Mouse (Mus musculus) right cerebral cortex, adult 2 months (tissue): ENCODE data around the gene Prtg.

Experiments used
- DNase-seq, 2 experiments: peaks; one replicate each; pipeline ENCODE4 v3.0.0; 2021 to 2022; ENCODE audit warnings: low spot score in 2 of 2

Prtg gene

DNA sequence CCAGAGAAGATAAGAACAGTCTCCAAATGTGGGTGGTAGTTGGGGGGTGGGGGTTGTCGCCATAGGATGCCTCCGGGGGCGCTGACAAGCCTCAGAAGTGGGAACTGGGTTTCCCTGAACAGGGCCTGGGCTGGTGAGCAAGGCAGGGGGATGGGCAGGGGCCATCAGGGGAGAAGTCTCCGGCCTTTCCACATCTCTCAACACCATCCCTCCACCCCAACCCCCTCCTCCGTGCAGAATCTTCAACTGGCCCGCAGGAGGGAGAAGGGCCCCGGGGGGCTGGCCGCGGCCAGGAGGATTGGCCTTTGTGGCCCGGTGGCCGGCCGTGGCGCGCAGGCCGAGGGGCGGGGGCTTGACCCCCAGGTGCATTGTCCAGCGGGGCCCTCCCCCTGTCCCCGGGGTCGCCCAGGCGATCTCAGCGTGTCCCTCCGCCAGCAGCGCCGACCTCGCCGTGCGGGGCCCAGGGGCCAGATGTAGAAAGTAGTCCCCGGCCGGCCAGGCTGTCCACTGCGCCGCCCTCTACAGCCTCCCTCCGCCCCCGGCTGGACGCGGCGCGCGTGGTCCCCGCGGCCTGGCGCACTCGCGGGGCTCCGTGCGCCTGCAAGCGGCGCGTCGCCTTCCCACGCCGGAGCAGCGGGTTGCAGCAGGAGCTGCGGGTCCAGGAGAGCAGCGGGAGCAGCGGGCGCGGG, at the start of gene Prtg:
Prtg (plus strand) TSS at position 144 of the 689 bp plus-strand sequence.
- peak in 1 of 2 experiments; percentile 21 for DNase-seq

DNA sequence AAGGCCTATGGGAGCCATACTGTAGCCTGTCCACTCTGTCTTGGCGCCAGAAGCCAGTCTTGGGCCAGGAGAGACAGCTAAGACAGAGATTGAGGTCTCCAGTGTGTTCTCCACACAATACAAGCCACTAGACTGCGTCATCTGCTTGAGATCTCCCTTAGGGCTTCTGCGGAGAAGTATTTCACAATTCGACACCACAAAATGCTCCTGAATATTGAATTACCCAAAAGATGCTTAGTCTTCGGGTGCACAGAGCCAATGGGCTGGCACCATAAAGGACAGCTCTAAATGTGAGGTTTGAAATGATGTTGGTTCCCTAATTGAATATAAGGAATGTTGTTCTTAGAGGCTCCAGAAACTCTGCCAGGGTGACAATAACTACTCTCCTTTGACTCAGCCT, 49.5 kb upstream of the Prtg start:
- no peak for DNase-seq

DNA sequence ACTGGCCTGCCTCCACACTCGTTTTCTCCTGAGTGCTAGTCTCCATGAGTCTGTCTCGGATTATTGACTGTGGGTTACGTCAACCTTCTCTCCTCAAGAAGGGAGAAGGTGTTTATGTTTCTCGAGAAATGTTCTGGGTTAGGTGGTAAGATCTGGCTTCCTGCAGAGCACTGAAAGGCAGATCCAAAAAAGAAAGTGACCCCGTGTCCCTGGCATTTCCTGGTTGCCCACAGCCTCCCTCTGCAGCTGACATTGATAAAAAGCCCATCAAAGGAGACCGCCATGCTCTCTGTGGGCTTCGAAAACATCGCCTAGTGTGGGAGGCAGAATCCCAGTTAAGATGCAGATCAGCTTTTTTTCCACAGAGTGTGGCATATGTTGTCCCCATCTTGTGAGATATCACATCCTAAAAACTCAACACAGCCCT, 48.0 kb upstream of the Prtg start:
- DNase-seq, result peak; percentile 41 to 52

DNA sequence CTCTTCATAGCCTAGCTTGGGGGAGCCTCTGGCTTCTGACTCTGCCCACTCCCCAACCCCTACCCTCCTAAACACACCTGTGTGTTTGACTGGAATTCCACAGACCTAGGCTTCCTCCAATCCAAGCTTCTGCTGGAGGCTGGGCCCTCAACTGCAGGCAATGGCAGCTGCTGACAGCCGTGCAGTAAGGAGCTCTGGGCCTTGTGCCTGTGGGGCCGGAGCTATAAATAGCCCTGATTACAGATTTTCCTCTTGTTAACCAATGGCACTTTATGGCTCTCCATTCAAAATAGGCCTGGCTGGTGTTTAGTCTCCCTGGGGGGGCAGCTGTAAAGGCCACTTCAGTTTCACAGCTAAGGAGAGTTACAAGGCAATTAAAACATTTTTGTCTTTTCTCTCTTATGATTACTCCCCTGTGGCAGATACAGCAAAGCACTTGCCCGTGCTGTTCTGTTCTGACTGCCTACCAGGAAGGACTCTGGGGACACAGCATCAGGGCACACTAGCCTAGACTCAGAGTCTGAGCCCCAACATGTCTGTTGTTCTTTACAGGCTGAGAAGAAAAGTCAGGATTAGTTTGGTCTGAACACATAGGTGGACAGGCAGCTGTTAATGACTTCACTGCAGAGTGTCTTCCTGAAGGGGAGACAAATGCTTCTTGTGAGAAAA, 43.5 kb upstream of the Prtg start:
- DNase-seq, result peak in 1 of 2 experiments; percentile 38

DNA sequence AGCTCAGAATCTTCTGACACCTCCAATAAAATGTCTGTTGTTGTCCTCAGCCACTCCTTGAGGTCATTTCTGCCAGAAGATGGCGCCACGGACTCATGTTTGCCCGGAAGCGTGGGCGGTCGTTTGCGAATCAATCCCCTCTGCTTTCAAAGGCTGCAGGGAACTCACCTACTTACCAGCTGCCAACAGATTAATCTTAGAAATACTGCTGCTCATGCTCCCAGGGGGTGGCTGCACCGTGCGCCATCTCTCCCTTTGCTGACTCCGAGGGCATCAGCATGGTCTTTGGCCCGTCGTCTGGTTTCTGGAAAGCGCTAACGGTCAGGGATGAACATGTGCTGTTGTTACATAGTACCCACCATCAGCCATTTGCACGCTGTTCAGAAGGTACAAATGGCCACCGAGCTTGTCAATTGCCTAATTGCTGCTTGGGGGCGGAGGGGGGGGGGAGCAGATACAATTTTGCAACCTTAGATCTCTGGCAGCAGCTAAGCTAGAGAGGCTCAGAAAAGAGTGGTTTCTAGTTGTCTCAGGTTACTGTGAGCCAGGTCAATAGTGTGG, 39.8 kb upstream of the Prtg start:
- DNase-seq, result peak; percentile 97

DNA sequence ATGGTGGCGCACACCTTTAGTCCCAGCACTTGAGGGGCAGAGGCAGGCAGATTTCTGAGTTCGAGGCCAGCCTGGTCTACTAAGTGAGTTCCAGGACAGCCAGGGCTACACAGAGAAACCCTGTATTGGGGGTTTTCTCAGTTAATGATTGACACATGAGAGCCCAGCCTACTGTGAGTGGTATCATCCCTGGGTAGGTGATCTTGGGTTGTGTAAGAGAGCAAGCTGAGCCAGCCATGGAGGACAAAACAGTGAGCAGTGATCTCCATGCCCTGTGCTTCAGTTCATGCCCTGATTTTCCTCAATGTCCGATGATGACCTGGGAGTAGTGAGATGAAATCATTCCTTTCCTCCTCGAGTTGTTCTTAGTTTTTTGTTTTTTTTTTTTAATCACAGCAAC, 31.7 kb upstream of the Prtg start:
- DNase-seq, result no peak

DNA sequence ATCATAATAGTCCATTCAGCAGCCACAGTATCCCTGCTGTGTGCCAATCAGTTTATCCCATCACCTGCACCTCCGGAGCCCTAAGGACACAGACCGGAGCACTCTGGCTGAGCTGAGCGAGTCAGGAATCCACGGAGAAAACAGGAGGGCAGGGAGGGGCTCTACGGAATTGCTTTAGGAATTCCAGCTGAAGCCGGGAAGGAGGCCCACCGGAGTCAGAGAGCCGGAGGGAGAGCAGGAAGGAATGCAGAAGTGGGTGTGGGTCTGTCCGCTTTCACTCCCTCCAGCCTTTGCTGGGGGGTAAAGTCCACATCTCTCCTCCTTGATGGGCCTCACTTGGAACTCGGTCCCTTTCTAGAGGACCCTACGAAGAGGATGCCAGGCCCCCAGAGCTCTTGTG, 27.7 kb upstream of the Prtg start:
- no peak for DNase-seq

DNA sequence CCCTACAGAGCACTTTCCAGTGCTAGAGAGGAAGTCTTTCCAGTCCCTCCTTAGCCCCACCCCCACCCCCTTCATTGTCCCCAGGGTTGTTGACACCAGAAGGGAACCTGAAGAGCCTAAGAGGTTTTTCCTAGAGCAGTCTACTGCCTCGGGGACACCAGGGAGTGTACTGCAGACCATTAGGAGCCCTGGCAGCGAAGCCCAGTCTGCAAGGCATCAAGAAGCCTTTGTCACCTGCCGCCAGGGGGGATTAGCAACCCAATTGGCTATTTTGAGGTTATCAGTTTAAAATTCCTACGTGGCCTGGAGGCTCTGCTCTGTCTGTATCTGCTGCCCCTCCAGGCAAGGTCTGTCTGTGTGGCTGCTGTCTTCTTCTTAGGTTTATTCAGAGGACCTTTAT, 26.9 kb upstream of the Prtg start:
- no peak for DNase-seq

DNA sequence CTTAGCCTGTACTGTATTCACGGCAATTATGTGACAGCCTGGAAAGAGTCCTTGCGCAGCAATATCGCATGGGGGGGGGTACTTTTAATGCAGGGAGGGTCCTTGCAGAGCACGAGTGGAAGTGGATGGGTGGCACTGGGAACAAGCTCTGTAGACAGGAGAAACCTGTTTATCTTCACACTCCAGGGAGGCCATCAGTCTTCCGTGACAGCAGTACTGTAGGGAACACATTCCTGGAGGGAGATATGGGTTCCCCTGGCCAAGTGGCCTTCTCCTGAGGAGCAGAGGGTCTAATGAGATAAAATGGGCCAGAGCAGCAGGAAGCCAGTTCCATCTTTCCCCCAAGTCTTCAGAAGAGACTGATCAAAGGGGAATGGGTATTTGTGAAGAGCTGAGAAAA, 26.0 kb upstream of the Prtg start:
- DNase-seq, result no peak

DNA sequence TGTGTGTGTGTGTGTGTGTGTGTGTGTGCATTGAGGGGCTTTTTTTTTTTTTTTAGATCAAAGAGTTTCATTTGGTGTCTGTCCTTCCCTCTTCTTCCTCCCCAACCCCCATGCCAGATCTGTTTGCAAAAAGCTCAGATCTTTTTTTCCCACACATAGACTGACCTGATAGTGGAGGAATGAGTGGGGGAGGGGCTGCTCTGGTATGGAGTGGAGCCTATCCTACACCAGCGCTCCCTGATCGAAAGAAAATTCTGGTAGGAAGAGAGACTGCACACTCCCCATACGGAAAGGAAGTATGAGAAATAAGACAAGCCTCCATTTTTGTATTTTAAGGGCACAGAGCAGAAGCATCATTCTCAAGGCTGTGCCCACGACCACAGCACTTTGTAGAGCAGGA, 25.2 kb upstream of the Prtg start:
- no peak for DNase-seq

DNA sequence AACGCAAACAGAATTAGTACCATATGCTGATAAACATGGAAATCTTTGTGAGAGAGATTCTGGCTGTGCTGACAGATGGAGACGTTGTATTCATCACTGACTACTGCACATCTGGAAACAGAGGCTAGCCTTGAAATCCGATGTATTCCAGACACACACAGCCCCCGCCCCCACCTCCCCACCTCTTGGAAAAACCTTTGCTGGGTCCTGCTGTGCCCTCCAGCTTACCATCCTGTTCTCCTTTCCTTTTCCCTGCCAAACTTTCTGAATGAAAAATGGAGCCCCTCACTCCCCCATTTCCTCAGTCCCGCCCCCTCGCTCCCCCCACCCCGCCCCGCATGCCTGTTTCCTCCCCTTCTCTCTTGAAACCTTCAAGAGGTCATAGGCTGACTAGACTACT, 24.6 kb upstream of the Prtg start:
- DNase-seq, result no peak

DNA sequence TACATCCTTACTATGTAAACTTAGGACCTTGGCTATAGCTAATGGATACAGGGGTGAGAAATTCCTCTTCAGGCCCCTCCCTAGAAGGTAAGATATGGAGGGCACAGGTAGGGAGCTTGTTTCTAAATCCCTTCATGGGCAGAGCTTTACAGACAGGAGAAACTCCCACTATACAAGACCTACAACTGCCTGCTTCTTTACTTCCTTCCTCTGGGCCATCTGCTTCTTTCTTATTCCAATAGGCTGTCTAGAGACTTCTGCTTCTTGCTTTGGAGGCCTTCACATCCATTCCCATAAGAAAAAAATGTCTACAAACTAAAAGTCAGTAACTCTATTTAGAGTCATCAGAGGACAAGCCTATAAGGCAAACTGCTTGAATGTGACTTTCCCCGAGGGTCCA, 18.9 kb upstream of the Prtg start:
- no peak for DNase-seq

DNA sequence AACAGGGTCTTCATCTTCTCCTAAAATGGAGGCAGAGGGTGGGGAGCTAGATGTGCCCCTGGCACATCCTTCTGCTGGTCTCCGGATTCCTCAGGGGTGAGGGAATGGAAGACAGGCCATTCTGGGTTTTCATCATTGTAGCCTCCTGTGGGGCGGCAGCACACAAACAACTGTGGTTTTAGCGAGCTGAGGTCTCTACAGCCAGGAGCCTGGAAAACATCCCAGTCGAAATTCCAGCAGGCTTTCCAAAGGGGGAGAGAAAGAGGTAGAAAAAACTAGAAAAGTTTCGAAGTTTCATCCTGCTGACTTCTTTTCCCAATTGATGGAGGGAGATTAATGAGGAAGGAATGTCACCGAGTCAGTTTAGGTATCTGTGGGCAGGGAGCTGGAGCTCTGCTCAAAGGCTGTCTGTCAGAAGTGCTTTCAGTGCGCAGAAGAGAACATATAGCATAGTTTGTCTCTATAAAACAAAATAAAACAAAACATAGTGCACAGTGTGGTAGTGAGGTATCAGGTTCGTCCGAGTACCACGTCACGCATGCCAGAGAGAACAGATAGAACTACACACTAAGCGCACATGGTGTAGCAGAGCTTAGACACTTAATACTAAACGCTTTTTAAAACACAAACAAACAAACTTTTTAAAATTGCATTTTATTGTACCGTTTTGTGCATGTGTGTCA, 16.0 kb upstream of the Prtg start:
- no peak for DNase-seq

DNA sequence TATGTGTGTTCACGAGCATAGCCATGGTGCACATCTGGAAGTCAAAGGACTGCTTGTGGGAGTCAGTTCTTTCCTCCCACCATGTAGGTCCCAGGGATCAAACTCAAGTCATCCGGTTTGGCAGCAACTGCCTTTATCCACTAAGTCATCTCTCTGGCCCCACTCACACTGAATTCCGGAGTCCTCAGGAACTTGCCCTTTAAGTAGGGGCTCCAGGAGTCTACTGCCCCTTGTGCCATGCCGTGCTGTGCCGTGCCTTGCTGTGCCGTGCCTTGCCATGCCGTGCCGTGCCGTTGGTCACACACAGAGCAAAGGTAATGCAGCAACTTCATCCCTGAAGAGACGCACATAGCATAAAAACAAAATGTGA, 15.5 kb upstream of the Prtg start:
- DNase-seq, result no peak

DNA sequence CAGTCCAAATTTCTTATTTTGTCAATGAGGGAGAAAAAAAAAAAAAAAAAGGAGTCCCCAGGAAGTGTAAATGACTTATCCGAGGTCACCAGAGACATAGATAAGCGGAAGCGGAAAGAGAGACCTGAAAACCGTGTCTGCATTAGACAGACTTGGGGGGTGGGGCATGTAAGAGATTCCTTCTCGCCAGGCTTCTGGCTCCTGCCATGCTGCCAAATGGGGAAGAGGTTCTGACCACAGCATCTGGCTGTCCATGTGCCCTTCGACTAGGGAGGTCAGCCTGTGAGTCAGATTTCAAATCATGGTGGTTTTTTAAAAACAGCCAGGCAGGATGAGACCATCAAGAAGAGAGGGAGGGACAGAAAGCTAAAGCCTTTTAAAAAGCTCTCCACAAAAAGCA, 15.0 kb upstream of the Prtg start:
- DNase-seq, result no peak

DNA sequence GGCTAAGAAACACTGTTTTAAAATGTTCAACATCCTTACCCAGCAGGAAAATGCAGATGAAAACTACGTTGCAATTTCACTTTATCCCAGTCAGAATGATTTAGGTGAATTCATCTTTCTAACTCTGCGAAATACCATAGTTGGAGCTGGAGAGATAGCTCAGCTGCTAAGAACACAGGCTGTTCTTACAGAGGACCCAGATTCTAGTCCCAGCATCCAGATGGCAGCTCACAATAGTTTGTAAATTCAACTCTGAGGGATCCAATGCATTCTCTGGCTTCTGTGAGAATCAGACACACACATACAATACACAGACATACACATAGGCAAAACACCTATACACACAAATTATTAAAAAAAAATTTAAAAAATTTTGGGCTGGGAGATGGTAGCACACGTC, 11.4 kb upstream of the Prtg start:
- DNase-seq, result no peak

DNA sequence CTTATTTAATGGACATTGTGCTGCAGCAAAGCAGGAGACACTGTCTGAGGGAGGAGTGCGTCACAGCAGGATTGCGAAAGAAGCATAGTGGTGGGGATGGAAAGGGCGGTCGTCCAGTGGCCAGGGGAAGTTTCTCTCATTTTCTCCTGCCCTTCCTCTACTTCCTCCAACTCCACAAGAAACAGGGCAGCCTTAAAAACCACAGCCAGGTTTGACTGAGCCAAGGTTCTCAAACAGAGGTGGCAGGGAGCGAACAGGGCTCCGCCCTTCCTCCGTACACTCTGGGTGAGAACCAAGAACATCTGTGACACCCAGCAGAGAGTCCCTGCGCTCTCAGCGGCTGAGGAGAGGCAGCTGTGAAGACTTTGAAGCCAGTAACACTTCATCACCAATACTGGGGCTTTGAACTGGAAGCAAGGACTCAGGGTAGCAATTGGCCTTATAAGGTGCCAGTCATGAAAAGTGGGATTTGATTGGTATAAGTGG, 9.5 kb upstream of the Prtg start:
- DNase-seq, result no peak

DNA sequence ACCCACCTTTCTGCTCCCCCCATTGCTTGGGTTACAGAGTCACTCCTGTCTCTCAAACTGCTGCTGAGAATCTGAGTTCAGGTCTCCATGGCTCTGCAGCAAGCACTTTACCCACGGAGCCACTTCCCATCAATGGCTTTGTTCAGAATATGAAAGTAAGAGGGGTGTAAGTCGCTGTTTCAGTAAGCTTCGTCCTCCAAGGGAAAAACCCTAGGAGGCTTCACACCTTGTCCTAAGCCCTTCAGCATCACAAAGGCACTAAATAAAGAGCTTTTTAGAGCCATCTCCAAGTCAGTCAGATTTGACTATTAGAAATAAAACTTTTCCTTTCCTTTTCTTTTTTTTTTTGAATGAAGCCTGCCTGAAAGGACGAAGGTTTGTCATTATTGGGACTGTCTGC, 3.4 kb upstream of the Prtg start:
- no peak for DNase-seq

DNA sequence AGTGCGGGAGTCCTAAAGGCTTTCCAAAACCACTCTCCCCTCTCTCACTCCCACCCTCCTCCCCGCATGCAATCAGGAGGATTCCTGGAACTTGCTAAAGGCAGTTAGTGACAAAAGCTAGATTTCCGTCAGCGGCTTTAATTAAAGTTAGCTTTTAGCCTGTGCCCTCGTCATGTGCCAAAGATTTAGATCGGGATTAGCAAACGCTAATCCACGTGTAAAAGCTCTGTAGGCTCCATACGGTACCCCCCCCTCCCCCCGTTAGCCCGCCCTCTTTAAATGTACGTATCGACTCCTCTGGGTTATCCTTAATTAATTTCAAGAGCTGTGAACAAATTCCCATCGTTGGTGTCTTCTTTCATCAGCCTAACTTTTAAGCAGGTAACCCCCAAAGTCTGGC, 528 bp upstream of the Prtg start:
- DNase-seq, result no peak

DNA sequence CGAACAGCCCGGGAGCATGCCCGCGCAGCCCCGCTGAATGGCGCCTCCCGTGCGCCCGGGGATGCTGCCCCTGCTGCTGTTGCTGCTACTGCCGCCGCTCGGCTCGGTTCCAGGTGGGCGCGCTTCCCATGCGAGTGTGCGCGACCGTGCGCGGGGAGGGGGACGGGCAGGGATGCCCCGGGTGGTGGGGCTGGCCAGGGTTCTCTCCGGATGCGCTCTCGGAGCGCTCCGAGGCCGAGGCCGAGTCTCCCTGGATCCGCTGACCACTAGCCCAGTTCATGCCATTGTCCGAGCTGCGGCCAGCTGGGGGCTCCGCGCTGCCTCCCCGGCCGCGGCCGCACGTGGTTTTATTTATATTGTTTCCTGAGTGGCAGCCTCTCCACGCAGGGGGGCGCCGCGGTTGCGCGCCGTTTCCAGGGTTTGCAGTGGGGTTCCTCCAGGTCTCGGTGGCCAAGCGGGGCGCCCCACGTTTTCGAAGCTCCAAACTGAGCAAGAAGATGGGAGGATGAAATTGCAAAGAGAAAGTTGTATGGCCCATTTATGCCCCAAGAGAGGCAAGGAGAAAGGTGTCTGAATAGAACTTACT, 839 bp downstream of the Prtg start:
- DNase-seq, result peak; percentile 41 to 58

DNA sequence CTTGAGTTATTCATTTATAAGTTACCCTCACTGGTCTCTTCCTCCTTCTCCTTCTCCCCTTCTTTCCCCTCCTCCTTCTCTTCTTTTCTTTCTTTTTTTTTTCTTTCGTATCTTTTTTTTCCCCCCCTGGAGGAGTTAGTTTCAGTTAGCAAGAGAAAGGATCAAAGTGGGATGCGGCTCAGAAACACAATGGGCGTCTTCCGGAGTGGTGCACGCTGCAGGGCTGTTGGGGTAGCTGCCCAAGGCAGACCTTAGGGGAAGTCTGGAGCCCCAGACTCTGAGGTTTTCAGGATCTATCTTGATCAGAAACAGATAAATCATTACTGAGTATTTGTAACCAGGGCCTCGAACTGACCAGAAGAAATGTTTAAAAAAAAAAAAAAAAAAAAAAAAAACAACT, 1.5 kb downstream of the Prtg start:
- no peak for DNase-seq

DNA sequence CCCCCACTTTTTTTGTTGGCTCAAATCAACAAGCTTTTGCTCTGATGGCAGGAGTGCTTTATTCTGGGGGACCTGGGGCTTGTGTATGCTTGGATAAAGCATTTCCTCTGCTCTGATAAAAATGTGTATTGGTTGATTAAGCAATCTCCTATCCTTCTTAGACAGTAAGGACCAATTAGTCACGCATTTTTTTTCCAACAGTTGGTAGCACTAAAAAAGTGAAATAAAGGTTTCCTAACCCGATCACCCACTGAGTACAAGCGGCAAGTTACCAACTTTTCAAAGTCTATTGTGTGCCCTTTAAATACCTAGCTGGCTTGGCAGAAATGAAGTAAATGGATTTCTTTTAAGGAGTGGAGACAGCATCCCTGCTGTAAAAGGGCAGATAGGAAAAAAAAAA, 1.9 kb downstream of the Prtg start:
- no peak for DNase-seq
